Mouse (Mus musculus) hindbrain, postnatal 0 days (tissue): ENCODE results near the gene Csnk1g1. TPM values are rescaled to one million over a fixed set of nuclear protein-coding genes. Genes with fewer than 3 reads are reported as not detected.

Experiments
- ATAC-seq: fragments of 200-750 bp; cut with Nextera tagmentation; 2 replicates; pipeline ENCODE4 v1.8.0; 2017; ENCODE audit warnings: mild to moderate bottlenecking, moderate TSS enrichment, moderate library complexity
- DNase-seq: peaks from one replicate; pipeline ENCODE4 v3.0.0-alpha.2; 2015; ENCODE audit warnings: low spot score
- H3K27ac ChIP-seq: fragments of 300-500 bp; sonication (generic); 2 replicates; pipeline ENCODE4 v1.5.1; 2014; ENCODE audit warnings: mild to moderate bottlenecking
- H3K27me3 ChIP-seq: fragments of 300-500 bp; sonication (generic); 2 replicates; pipeline ENCODE4 v1.6.1; 2014; ENCODE audit warnings: low read length, mixed read lengths; ENCODE audit not compliant: insufficient read depth
- H3K36me3 ChIP-seq: fragments of 300-500 bp; sonication (generic); 2 replicates; pipeline ENCODE4 v1.6.1; 2014; ENCODE audit warnings: low read length, mixed read lengths; ENCODE audit not compliant: insufficient read depth
- H3K4me1 ChIP-seq: fragments of 300-500 bp; sonication (generic); 2 replicates; pipeline ENCODE4 v1.6.1; 2014; ENCODE audit warnings: antibody characterized with exemption, low read length, mixed read lengths; ENCODE audit not compliant: insufficient read depth
- H3K4me2 ChIP-seq: fragments of 300-500 bp; sonication (generic); 2 replicates; pipeline ENCODE4 v1.6.1; 2014; ENCODE audit warnings: low read depth, mild to moderate bottlenecking, low read length, moderate library complexity, mixed read lengths
- H3K4me3 ChIP-seq: fragments of 300-500 bp; sonication (generic); 2 replicates; pipeline ENCODE4 v1.5.1; 2014; ENCODE audit warnings: low read length
- H3K9ac ChIP-seq: fragments of 300-500 bp; sonication (generic); replicated peaks from 2 replicates; pipeline ENCODE4 v1.6.1; 2014; ENCODE audit warnings: mild to moderate bottlenecking, low read length, moderate library complexity, mixed read lengths
- H3K9me3 ChIP-seq: fragments of 300-500 bp; sonication (generic); 2 replicates; pipeline ENCODE4 v1.6.1; 2016; ENCODE audit warnings: low read length, mixed read lengths
- CTCF ChIP-seq: IDR thresholded peaks from 2 replicates; pipeline ENCODE4 v1.5.1; 2016; ENCODE audit warnings: antibody characterized with exemption, control low read depth, low read depth
- WGBS: fragments of 180-500 bp; shearing (Covaris S2); extraction: QIAGEN DNeasy Blood & Tissue Kit; methylation state at CpG from one replicate; pipeline ENCODE4 v1.1.7; 2014; 5-methylcytosine and 5-hydroxymethylcytosine counted together
- polyA plus RNA-seq: library from polyadenylated mRNA; unstranded; fragments of >200 nt; fragmentation: Nextera tagmentation; extraction: Ambion mirVana; gene quantifications from 2 replicates; pipeline ENCODE4 v1.2.1, GENCODE M21; 2015
- total RNA-seq: library from RNA; depleted of rRNA; stranded (reverse); fragments of >200 nt; gene quantifications from 2 replicates; pipeline ENCODE4 v1.2.3, GENCODE M21; 2014

Gene Csnk1g1
- total and polyA plus RNA-seq, 2 experiments from 2014 or later: 18.2 to 28.9 TPM

- H3K27ac ChIP-seq: no peak overlapping the region
- no peak for DNase-seq
- no peak overlapping the region for H3K4me3 ChIP-seq
- no peaks in the 10 kb centered on the region for H3K4me1 ChIP-seq
- no peaks in the 10 kb centered on the region for H3K27me3 ChIP-seq
- ATAC-seq: no peak
- no peak overlapping the region for H3K4me2 ChIP-seq
- no peaks in the 10 kb centered on the region for H3K9me3 ChIP-seq
- H3K9ac ChIP-seq: no peak overlapping the region
- H3K36me3 ChIP-seq: no peaks in the 10 kb centered on the region
- TF ChIP-seq CTCF: no peak
These were observed 21.1 kb downstream of the Csnk1g1 start for GRCm38 (mm10) chr9:65929826-65930225.

DNA sequence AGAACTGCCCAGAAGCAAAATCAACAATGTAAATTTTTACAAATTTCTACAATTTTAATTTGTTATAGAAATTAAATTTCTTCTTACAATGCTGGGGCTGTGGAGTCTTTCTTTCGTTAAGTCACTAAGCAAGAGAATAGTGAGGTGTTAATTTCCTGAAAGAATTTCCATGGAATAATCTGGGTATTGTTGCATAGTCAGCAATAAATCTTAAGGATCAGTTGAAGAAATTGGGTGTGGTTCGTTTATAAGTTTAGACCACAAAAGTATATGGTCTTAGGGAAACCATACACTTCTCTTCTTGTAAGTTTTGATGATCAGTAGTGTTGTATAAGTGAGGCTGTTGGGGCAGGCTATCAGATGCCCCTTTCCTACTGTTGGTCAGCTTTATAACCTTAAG, 28.8 kb downstream of the Csnk1g1 start:
- Histone ChIP-seq H3K4me2 (no peak overlapping the region), H3K27me3 (no peaks in the 10 kb centered on the region), H3K4me3 (no peak overlapping the region), H3K27ac (no peak overlapping the region), H3K36me3 (no peaks in the 10 kb centered on the region), H3K9me3 (no peaks in the 10 kb centered on the region), H3K9ac (no peak overlapping the region), H3K4me1 (no peaks in the 10 kb centered on the region)
- DNase-seq (no peak), ATAC-seq (no peak)
- no peak for TF ChIP-seq CTCF
- WGBS: 93% methylated on average over 2 of the region's 2 CpGs

GRCm38 (mm10) chr9:65951082-65951587, 42.4 kb downstream of the Csnk1g1 start:
- no peak for ATAC-seq
- no peak overlapping the region for H3K4me3 ChIP-seq
- no peak for DNase-seq
- no peaks in the 10 kb centered on the region for H3K9me3 ChIP-seq
- H3K9ac ChIP-seq: no peak overlapping the region
- no peak overlapping the region for H3K4me2 ChIP-seq
- H3K27ac ChIP-seq: no peak overlapping the region
- no peaks in the 10 kb centered on the region for H3K4me1 ChIP-seq
- H3K36me3 ChIP-seq: no peaks in the 10 kb centered on the region; the same call in 1 of the 2 replicates
- no peak for TF ChIP-seq CTCF
- WGBS: 87% methylated on average over 3 of the region's 3 CpGs
- no peaks in the 10 kb centered on the region for H3K27me3 ChIP-seq

- no peaks in the 10 kb centered on the region for H3K27me3 ChIP-seq
- H3K9me3 ChIP-seq: no peaks in the 10 kb centered on the region
- no peak overlapping the region for H3K4me3 ChIP-seq
- no peak overlapping the region for H3K27ac ChIP-seq
- DNase-seq (no peak), ATAC-seq (no peak)
- 85% methylated on average over 3 of the region's 3 CpGs for WGBS
- no peak for TF ChIP-seq CTCF
- H3K4me2 ChIP-seq: no peak overlapping the region
- H3K9ac ChIP-seq: no peak overlapping the region
- H3K36me3 ChIP-seq: no peaks in the 10 kb centered on the region
- H3K4me1 ChIP-seq: no peaks in the 10 kb centered on the region
These were observed 61.3 kb downstream of the Csnk1g1 start for GRCm38 (mm10) chr9:65970009-65970408.

DNA sequence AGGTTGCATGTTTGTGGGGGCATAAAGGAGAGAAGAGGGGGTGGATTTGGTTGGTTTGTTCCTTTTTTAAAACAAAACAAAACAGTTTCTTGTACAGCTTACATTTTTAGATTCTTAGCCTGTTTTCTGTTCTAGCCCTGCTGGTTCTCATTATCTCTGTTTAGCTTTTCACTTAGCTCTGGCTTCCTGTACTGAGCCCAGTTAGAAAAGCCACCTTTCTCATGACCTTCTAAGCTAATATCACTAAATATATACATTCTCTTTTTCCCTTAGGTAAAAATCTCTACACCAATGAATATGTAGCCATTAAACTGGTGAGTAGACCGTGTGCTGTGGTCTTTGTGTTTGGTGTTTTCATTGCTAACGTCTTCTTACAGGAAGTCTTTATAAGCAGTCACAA, 64.5 kb downstream of the Csnk1g1 start:
- H3K4me2 ChIP-seq: no peak overlapping the region
- H3K27me3 ChIP-seq: no peaks in the 10 kb centered on the region
- H3K9me3 ChIP-seq: no peaks in the 10 kb centered on the region
- no peak for ATAC-seq
- WGBS: 77% methylated on average over 2 of the region's 2 CpGs
- no peak for DNase-seq
- H3K9ac ChIP-seq: no peak overlapping the region
- no peak overlapping the region for H3K27ac ChIP-seq
- H3K4me1 ChIP-seq: no peaks in the 10 kb centered on the region
- H3K36me3 ChIP-seq: no peaks in the 10 kb centered on the region
- TF ChIP-seq CTCF: no peak
- H3K4me3 ChIP-seq: no peak overlapping the region

GRCm38 (mm10) chr9:65975886-65976285, 67.2 kb downstream of the Csnk1g1 start:
- ATAC-seq (no peak), DNase-seq (peak; percentile 32)
- Histone ChIP-seq H3K4me3 (no peak overlapping the region), H3K4me2 (no peak overlapping the region), H3K27ac (no peak overlapping the region), H3K4me1 (no peaks in the 10 kb centered on the region), H3K27me3 (no peaks in the 10 kb centered on the region), H3K36me3 (no peaks in the 10 kb centered on the region), H3K9me3 (no peaks in the 10 kb centered on the region), H3K9ac (no peak overlapping the region)
- TF ChIP-seq CTCF: no peak

GRCm38 (mm10) chr9:65982841-65983240, 74.1 kb downstream of the Csnk1g1 start:
- no peak for DNase-seq
- Histone ChIP-seq H3K4me2 (no peak overlapping the region), H3K9me3 (no peaks in the 10 kb centered on the region), H3K27me3 (no peaks in the 10 kb centered on the region), H3K9ac (no peak overlapping the region), H3K4me1 (no peaks in the 10 kb centered on the region), H3K27ac (no peak overlapping the region), H3K4me3 (no peak overlapping the region), H3K36me3 (no peaks in the 10 kb centered on the region)
- ATAC-seq: no peak
- WGBS: 64% methylated on average over 1 of the region's 1 CpGs
- no peak for TF ChIP-seq CTCF

GRCm38 (mm10) chr9:65987021-65987420, 78.3 kb downstream of the Csnk1g1 start:
- ATAC-seq: no peak
- no peaks in the 10 kb centered on the region for H3K27me3 ChIP-seq
- no peaks in the 10 kb centered on the region for H3K36me3 ChIP-seq
- TF ChIP-seq CTCF: no peak
- H3K4me3 ChIP-seq: no peak overlapping the region
- 76% methylated on average over 5 of the region's 5 CpGs for WGBS
- DNase-seq: no peak
- no peaks in the 10 kb centered on the region for H3K9me3 ChIP-seq
- H3K9ac ChIP-seq: no peak overlapping the region
- H3K27ac ChIP-seq: no peak overlapping the region
- no peak overlapping the region for H3K4me2 ChIP-seq
- no peaks in the 10 kb centered on the region for H3K4me1 ChIP-seq
